Mouse (Mus musculus) heart, embryonic 14.5 days (tissue): ENCODE data around the gene Zfp334. TPM values are rescaled to one million over a fixed set of nuclear protein-coding genes. Genes with fewer than 3 reads are reported as not detected.

Source experiments
- ATAC-seq: fragments of 200-750 bp; cut with Nextera tagmentation; 2 replicates; pipeline ENCODE4 v1.8.0; 2017; ENCODE audit warnings: low read depth, moderate TSS enrichment; ENCODE audit not compliant: insufficient number of reproducible peaks, insufficient read depth, low FRiP score
- H3K27ac ChIP-seq, 2 experiments: fragments of 200-500 bp in 1 of 2; fragments of 300-500 bp in 1 of 2; sonication (generic) in 1 of 2; replicated peaks in 1 of 2; 2 replicates each; pipeline ENCODE4 v1.5.1; 2012 to 2014; ENCODE audit warnings: low read depth in 2 of 2, low read length in 2 of 2, control low read depth in 1 of 2, mild to moderate bottlenecking in 1 of 2, mixed read lengths in 1 of 2; ENCODE audit not compliant: control insufficient read depth in 1 of 2, insufficient read depth in 1 of 2
- H3K27me3 ChIP-seq: fragments of 300-500 bp; sonication (generic); 2 replicates; pipeline ENCODE4 v1.6.1; 2014; ENCODE audit warnings: mild to moderate bottlenecking, low read length, control low read depth; ENCODE audit not compliant: control insufficient read depth, insufficient read depth
- H3K36me3 ChIP-seq: fragments of 300-500 bp; sonication (generic); 2 replicates; pipeline ENCODE4 v1.6.1; 2014; ENCODE audit warnings: mild to moderate bottlenecking, control low read depth, low read length, mixed read lengths; ENCODE audit not compliant: control insufficient read depth, insufficient read depth
- H3K4me1 ChIP-seq, 2 experiments: fragments of 200-500 bp in 1 of 2; fragments of 300-500 bp in 1 of 2; sonication (generic) in 1 of 2; 2 replicates each; pipeline ENCODE4 v1.6.1; 2012 to 2014; ENCODE audit warnings: low read length in 2 of 2, control low read depth in 1 of 2, mixed read lengths in 1 of 2; ENCODE audit not compliant: control insufficient read depth in 2 of 2, insufficient read depth in 2 of 2
- H3K4me2 ChIP-seq: fragments of 300-500 bp; sonication (generic); 2 replicates; pipeline ENCODE4 v1.6.1; 2014; ENCODE audit warnings: mild to moderate bottlenecking, low read length
- H3K4me3 ChIP-seq, 2 experiments: fragments of 200-500 bp in 1 of 2; fragments of 300-500 bp in 1 of 2; sonication (generic) in 1 of 2; 2 replicates each; pipeline ENCODE4 v1.5.1; 2012 to 2014; ENCODE audit warnings: low read length in 2 of 2, mild to moderate bottlenecking in 2 of 2, control low read depth in 1 of 2, low read depth in 1 of 2, moderate library complexity in 1 of 2; ENCODE audit not compliant: control insufficient read depth in 1 of 2, insufficient read depth in 1 of 2
- H3K9ac ChIP-seq: fragments of 300-500 bp; sonication (generic); 2 replicates; pipeline ENCODE4 v1.6.1; 2014; ENCODE audit warnings: mild to moderate bottlenecking, low read length
- H3K9me3 ChIP-seq: fragments of 300-500 bp; sonication (generic); 2 replicates; pipeline ENCODE4 v1.6.1; 2016; ENCODE audit warnings: low read length, control low read depth; ENCODE audit not compliant: control insufficient read depth
- WGBS: fragments of 180-500 bp; shearing (Covaris S2); extraction: QIAGEN DNeasy Blood & Tissue Kit; methylation state at CpG from one replicate; pipeline ENCODE4 v1.1.7; 2014; 5-methylcytosine and 5-hydroxymethylcytosine counted together
- polyA plus RNA-seq: library from polyadenylated mRNA; unstranded; fragments of >200 nt; fragmentation: Nextera tagmentation; extraction: Ambion mirVana; gene quantifications from 2 replicates; pipeline ENCODE4 v1.2.1, GENCODE M21; 2014

The Zfp334 gene
- polyA plus RNA-seq, 1 experiment from 2014 or later, result 6.6 TPM

- H3K4me2 ChIP-seq, result no peak overlapping the region
- H3K4me3 ChIP-seq, result no peak overlapping the region
- no peak overlapping the region for H3K27ac ChIP-seq
- peaks cover 7% of the 10 kb centered on the region for H3K9me3 ChIP-seq
- H3K9ac ChIP-seq, result no peak overlapping the region
- 55% methylated on average over 14 of the region's 14 CpGs for WGBS
- no peak for ATAC-seq
- no peaks in the 10 kb centered on the region for H3K27me3 ChIP-seq
- H3K4me1 ChIP-seq, result no peaks in the 10 kb centered on the region; a peak in 1 of 4 replicates
- no peaks in the 10 kb centered on the region for H3K36me3 ChIP-seq
Measured at GRCm38 (mm10) chr2:165332610-165333210, 55.3 kb downstream of the Zfp334 start.

DNA sequence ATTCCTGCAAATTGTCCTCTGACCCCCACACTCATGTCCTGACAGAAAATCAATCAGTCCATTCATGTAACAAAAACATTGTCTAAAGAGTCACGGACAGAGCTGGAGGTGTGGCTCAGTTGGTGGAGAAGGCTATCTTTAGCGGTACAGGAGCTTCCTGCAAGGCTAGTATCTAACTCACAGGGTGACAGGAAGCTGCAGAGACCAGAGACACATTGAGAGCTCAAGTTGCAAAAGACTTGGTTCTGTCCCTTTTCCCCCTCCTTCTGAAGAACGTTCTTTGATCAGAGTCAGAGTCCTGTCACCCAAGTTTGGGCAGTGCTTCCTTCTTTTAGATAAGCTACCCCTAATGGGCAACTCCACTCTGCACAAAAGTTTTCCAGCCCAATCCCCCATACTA, 58.4 kb downstream of the Zfp334 start:
- H3K4me2 ChIP-seq, result no peak overlapping the region
- H3K4me3 ChIP-seq, result no peak overlapping the region
- no peaks in the 10 kb centered on the region for H3K36me3 ChIP-seq
- no peak overlapping the region for H3K27ac ChIP-seq
- H3K4me1 ChIP-seq, result peaks cover 8 to 17% of the 10 kb centered on the region in 2 experiments
- WGBS, result 9% methylated on average over 3 of the region's 3 CpGs
- H3K9ac ChIP-seq, result no peak overlapping the region
- H3K9me3 ChIP-seq, result peaks cover 7% of the 10 kb centered on the region
- no peaks in the 10 kb centered on the region for H3K27me3 ChIP-seq
- ATAC-seq, result no peak

DNA sequence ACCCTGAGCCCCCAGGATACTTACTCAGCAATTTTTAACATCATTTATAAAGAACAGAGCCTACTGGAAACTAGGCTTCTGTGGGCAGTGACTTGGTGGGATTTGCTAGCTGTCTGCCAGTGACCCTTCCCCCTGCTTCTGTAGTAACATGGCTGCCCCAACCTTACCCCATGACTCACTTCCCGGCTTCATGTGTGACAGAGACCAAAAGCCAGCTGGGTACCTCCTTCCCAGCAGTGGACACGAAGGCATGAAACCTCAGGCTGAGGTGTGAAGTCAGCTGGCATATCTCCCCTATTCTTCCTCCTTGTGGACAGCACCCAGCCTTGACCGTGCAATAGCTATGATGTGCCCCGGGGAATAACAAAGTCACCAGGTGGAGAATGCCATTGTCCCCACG, 59.3 kb downstream of the Zfp334 start:
- Histone ChIP-seq H3K9ac (no peak overlapping the region), H3K4me2 (no peak overlapping the region), H3K9me3 (peaks cover 7% of the 10 kb centered on the region), H3K4me1 (peaks cover 8 to 17% of the 10 kb centered on the region in 2 experiments), H3K27me3 (no peaks in the 10 kb centered on the region), H3K27ac (no peak overlapping the region), H3K4me3 (no peak overlapping the region), H3K36me3 (no peaks in the 10 kb centered on the region)
- ATAC-seq, result no peak
- WGBS, result 54% methylated on average over 5 of the region's 5 CpGs

GRCm38 (mm10) chr2:165327386-165327785, 60.7 kb downstream of the Zfp334 start:
- H3K27ac ChIP-seq, result no peak overlapping the region
- WGBS, result 35% methylated on average over 7 of the region's 7 CpGs
- no peak for ATAC-seq
- peak overlapping the region; percentile 72 for H3K9ac ChIP-seq
- H3K4me2 ChIP-seq, result peak overlapping the region; percentile 97
- no peaks in the 10 kb centered on the region for H3K27me3 ChIP-seq
- peaks cover 7% of the 10 kb centered on the region for H3K9me3 ChIP-seq
- H3K36me3 ChIP-seq, result no peaks in the 10 kb centered on the region
- peaks cover 8 to 17% of the 10 kb centered on the region in 2 experiments for H3K4me1 ChIP-seq
- peak overlapping the region in 1 of 2 experiments; percentile 68; a peak in 2 of 4 replicates for H3K4me3 ChIP-seq

GRCm38 (mm10) chr2:165326304-165327190, 61.5 kb downstream of the Zfp334 start, which contains the start of gene Elmo2:
Gene Elmo2 (minus strand): TSS chr2:165326479.
- Histone ChIP-seq H3K27me3 (no peaks in the 10 kb centered on the region), H3K9ac (peak within 1 kb of the TSS; percentile 85), H3K4me3 (peak within 1 kb of the TSS; percentile 68 to 97), H3K27ac (peak within 1 kb of the TSS; percentile 30 to 51; a peak in 3 of 4 replicates), H3K4me1 (peaks cover 15 to 24% of the 10 kb centered on the region in 2 experiments), H3K36me3 (no peaks in the 10 kb centered on the region), H3K4me2 (peak within 1 kb of the TSS; percentile 97), H3K9me3 (peaks cover 7% of the 10 kb centered on the region)
- peak; percentile 99 for ATAC-seq
- 0% methylated on average over 50 of the region's 55 CpGs for WGBS

- peaks cover 24 to 33% of the 10 kb centered on the region in 2 experiments for H3K4me1 ChIP-seq
- peak overlapping the region; percentile 85 for H3K9ac ChIP-seq
- peak overlapping the region; percentile 68 to 97 for H3K4me3 ChIP-seq
- ATAC-seq, result peak; percentile 8; the same call in 1 of the 2 replicates
- peak overlapping the region in 1 of 2 experiments; percentile 24; a peak in 1 of 4 replicates for H3K27ac ChIP-seq
- no peaks in the 10 kb centered on the region for H3K27me3 ChIP-seq
- peak overlapping the region; percentile 70 for H3K4me2 ChIP-seq
- peaks cover 2% of the 10 kb centered on the region; the same call in 1 of the 2 replicates for H3K9me3 ChIP-seq
- no peaks in the 10 kb centered on the region for H3K36me3 ChIP-seq
- under 1% methylated on average over 29 of the region's 30 CpGs for WGBS
Measured at GRCm38 (mm10) chr2:165325521-165326303, 62.3 kb downstream of the Zfp334 start.
